Mouse (Mus musculus) right cerebral cortex, postnatal 10 days (tissue): ENCODE data around the gene Runx1.
A peak's percentile ranks its signal among the peaks of the same experiment; 100 is the strongest.

Source experiments
- DNase-seq, 2 experiments: peaks; one replicate each; pipeline ENCODE4 v3.0.0; 2021; ENCODE audit warnings: low spot score in 2 of 2

Gene Runx1

GRCm38 (mm10) chr16:92571246-92571645 is 254.7 kb downstream of the Runx1 start:
- no peak for DNase-seq

- no peak for DNase-seq
These were observed 259.8 kb downstream of the Runx1 start for GRCm38 (mm10) chr16:92566146-92566545.

GRCm38 (mm10) chr16:92565708-92566107 is 260.2 kb downstream of the Runx1 start:
- DNase-seq, result peak; percentile 78 to 89

- peak; percentile 30 to 45 for DNase-seq
These were observed 260.7 kb downstream of the Runx1 start for GRCm38 (mm10) chr16:92565291-92565690.

- no peak for DNase-seq
These were observed 270.9 kb downstream of the Runx1 start for GRCm38 (mm10) chr16:92555051-92555450.

GRCm38 (mm10) chr16:92552858-92553257 is 273.1 kb downstream of the Runx1 start:
- no peak for DNase-seq

GRCm38 (mm10) chr16:92552106-92552382 is 273.9 kb downstream of the Runx1 start:
- DNase-seq, result no peak
